Mouse (Mus musculus): ENCODE data around the gene Cntn5.

Cntn5 gene

DNA sequence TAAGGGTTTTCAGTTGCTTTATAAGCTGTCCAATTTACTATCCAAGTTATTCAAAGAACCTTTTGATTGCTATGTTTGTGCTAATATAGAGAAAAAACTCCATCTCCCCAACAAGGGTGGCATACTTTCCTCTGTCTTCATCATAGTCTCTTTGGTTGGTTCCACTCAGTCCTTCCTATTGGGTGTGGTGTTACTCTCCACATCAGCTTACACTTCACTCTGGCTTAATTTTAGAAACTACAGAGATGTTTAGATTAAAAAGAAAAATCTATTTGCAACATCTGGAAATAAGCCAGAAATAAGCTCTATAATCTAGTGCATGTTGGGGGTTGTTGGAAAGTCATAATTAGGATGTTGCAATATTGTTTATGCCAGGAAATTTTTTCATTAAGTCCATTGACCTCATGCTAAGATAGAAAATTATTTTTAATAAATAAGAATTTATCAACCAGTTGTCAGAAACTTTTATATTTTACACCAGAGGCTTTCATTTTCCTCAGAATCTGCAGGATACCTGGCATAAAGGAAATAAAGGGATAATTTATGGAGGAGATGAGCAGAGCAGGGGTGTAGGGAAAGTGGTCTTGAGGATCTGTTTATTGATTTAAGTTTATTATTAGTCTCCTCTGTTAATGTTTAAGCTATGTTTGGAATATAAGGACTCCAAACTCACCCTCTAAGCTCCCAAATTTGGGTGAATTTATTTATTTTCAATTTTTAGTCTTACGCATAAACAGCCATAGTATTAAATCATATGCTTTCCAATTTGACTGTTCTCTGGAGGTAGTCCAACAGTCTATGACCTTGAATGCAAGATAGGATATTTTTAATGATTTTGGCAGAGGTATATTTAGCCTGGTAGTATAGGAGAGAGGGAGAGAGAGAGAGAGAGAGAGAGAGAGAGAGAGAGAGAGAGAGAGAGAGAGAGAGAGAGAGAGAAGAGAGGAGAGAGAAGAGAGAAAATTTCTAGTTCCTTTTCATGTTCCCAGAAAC, 966.8 kb downstream of the Cntn5 start:
- DNase-seq (ENCODE audit: low spot score): no peak

DNA sequence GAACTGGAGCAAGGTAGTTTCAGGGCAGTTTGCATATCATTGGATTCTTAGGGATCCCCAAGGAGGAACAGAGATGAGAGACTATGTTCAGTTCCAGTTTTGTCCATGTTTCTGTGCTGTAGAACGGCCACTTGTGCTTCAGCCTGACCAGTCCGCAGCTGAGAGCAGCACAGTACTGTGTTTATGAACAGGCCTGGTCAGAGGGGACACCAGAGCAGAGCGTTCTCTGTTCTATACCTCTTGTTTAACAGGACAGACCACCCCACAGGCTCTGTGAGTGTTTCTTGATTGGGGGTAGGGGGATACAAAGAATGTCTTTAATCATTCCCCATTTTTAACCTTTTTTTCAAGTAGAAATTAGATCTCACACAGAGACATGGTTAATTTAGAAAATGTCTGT, 984.0 kb downstream of the Cntn5 start:
- no peak for DNase-seq (ENCODE audit: low spot score)

DNA sequence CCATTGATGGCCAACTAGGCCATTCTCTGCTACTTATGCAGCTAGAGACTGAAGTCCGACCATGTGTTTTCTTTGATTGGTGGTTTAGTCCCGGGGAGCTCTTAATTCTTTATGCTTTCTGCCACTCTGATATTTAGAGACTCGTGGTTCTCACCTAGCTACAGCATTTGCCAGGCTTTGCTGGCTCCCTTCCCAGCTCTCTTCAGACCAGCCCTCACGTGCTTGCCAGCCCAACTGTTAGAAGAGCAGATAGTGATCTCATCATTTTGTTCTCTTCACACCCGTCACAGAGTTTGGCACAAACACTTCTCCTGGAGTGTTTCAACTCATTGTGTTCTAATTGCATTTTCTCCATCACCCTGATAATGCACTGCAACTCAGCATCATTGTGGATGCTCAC, 1005.5 kb downstream of the Cntn5 start:
- no peak for DNase-seq (ENCODE audit: low spot score)

DNA sequence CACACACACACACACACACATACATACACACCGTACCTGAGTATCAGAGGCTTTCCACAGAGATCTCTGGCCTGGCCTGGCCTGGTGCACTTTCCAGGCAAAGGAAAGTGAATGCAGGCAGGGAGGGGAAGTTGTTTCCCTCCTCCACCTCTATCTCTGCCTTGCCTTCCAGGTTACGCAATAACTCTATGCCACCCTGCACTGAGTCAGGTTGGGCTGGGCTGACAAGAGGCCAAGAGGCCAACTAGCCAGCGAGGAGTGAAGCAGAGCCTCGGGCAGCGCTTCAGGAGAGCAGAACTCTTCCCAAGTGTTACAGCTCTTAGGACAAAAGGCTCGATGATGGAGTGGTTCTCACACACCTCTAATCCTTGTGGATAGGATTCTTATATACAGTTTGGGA, 1018.4 kb downstream of the Cntn5 start:
- no peak for DNase-seq (ENCODE audit: low spot score)

DNA sequence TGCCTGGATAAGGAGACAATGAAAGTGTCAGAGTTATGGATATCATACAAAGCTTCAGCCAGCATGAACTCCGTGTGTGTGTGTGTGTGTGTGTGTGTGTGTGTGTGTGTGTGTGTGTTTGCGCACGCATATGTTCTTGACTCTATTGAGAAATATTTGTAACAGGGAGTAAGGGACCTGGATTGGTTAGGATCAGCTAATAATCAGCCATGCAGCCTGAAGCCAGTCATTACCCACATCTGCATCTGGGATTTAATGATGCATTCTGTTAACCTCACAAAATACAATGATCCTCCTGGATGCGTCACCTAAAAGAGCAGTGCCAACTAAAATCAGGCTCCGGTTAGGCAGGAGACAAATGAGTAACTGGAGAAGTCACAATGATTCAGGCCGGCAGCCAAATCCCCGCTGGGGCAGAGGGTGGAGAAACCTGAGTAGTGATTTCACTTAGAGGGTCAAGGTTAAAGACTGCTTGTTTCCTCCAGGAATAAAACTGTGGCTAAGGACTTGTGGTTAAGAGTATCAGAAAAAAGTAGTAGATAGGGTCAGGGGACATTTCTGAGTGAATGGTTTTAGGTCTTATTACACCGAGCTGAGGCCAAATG, 1021.7 kb downstream of the Cntn5 start:
- no peak for DNase-seq (ENCODE audit: low spot score)

DNA sequence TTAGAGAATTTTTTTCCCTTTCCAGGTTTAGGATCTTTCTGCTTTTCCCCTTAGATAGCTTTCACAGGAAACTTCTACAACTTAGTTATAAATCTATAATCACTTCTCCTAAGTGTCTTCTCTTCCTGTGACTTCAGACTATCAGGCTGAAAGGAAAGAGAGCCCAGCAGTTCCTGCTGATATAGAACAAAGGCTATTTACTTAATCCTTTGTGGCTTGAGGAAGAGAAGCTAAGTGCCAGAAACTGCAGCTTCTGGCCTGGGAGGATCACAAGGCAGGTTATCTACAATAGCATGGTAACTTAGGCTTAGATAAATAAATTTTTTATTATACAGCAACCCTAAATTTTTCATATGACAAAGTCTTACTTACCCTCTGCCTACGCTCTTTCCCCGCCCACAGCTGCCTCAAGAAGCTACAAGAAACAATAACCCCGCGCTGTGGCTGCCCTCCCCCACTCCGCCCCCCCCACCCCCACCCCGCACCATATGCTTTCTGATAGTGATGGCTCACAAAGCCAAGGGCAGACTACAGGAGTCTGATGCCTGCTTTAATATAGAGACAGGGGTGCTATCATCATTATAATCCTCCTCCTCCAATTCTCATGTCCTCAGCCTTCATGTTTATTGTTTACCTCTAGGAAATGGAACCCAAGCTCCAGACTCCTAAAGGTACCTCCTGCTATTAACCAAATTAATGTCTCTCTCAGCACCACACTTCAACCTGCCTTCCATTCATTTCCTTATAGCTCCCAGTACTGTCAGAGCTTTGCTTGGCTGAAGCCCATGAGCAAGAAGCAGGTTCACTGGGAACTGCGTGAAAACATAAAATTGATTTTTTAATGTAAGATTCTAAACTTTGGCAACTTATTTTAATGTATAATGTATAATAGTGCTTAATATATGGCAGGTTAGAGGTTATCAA, 1032.2 kb downstream of the Cntn5 start:
- DNase-seq (ENCODE audit: low spot score): no peak

DNA sequence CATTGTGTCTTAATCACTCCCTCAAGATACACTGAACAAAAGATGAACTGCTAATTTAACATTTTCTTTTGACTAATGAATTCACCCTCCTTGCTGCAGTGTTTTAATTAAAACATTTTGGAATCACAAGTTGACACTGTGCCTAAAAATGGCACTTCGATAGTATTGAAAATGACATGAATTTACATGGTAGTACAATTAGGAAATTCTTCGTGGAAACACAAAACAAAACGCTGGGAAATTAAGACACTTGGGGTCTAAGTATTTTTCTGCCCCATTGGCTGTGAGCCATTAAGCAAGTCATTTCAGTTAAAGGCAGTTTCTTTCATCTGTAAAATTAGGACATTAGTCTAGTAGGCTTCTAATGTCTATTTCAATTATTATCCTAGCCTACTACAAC, 1043.9 kb downstream of the Cntn5 start:
- no peak for DNase-seq (ENCODE audit: low spot score)

DNA sequence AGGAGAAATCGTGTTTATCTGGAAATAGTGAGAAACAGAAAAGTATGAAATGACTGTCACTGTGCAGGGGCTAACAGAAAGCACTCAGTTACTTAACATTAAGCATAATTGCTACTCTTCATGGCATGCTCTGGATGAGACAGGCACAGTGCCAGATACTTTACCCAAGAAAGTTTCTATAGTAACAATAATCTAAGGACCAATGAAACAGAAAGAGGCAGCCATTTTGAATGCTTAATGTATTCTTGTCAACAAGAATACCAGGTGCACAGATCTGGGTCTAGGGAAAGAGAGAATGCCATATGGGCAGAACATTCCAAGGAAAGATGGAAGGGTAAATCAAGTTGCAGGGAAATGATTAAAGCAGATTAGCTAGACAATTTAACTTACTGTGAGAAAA, 1045.3 kb downstream of the Cntn5 start:
- no peak for DNase-seq (ENCODE audit: low spot score)

DNA sequence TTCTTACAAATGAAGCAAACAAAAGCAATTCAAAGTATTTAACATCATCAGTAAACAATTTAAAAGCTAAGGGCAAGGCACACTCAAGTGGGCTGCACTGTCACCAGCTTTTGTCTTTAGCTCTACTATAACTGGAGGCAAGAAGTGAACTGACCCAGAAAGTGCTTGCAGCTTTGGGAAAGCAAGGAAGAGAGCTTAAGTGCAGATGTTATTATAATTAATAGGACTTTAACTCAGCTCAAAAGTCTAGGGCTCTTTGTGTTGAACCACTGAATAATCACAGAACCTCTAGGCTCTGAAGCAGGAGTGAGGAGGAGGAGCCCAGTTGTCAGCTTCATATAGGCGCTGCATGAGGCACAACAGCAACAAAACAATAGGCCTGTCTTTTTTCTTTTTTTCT, 1049.8 kb downstream of the Cntn5 start:
- no peak for DNase-seq (ENCODE audit: low spot score)

DNA sequence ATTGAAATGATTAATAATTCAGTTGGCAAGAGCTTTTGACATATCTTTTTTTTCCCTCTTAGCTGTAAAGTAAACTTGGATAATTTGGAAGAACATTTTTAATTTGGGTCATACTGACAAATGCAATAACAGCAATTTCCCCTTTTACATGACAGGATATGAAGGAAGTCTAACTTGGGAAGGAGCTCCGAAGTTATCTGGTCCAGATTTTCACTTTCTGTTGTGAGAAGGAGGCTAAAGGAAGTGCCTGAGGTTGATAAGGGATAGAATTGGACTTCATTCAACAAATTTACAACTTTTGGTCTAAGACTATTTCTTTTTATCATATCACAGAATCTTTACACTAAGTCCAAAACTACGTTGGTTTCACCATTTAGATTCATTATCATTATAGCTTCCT, 1074.3 kb downstream of the Cntn5 start:
- no peak for DNase-seq (ENCODE audit: low spot score)

DNA sequence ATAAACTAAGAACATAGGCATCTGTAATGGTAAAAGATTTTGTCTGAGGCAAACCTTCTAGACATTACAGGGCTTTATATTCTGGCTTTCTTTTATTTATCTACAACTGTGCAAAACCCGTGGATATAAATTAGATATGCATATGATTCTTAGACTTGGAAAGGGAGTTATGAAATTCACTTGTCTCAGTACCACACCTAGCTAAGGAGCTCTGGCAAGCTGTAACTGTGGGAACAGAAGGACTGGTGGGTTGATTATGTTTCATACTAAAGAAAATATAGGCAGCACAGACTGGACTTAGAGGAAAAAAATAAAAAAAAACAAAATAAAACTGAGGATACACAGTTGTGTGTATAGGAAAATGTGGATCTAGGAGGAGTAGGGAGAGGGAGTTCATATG, 1084.6 kb downstream of the Cntn5 start:
- no peak for DNase-seq (ENCODE audit: low spot score)

DNA sequence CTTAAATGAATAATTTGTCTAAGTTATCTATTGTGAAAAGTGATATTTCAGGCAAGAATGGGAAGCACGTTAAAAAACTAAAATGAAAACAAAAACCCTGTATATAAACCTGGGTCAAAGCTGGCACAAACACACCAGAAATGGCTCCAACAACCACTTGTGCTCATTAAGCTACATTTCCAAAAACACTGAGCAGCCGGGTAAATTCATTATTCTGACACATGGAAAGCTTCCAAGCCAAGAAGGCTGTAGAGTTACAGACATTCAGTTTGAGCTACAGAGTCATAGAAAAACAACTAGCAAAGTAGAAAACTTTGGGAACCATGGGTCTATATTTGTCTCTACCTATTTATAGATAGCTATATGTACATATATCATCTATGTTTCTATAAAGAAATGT, 1087.1 kb downstream of the Cntn5 start:
- no peak for DNase-seq (ENCODE audit: low spot score)

DNA sequence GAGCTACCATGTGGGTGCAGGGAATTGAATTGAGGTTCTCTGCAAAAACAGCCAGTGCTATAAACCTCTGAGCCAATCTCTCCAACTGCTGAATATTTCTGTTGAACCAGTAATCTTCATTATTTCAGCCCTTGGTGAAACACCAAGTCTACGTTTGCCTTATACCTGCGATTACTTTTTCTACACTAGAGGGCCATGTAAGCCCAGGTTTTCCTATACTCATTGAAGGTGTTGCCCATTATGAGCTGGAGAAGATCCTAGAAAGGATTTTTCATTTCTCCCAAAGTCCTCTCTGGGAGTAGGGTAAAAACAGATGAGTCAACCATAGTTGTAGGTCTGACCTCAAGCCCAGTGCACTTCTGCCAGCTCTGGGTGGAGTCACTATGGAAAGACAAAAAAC, 1105.0 kb downstream of the Cntn5 start:
- no peak for DNase-seq (ENCODE audit: low spot score)

DNA sequence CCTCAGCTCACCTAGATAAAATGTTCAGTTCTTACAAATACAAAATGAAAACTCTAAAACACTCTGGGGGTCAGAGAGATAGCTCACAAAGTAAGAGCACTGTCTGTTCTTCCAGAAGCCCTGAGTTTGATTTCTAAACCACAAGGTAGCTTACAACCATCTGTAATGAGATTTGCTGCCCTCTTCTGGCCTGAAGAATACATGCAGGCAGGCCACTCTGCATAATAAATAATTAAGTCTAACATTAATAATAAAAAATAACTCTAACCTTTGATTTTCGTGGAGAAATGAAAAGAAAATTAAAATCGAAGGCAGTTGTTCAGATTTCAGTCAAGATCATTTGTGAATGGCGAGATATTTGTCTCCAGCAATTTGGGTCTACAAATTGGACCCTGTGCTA, 1120.9 kb downstream of the Cntn5 start:
- DNase-seq (ENCODE audit: low spot score): no peak

DNA sequence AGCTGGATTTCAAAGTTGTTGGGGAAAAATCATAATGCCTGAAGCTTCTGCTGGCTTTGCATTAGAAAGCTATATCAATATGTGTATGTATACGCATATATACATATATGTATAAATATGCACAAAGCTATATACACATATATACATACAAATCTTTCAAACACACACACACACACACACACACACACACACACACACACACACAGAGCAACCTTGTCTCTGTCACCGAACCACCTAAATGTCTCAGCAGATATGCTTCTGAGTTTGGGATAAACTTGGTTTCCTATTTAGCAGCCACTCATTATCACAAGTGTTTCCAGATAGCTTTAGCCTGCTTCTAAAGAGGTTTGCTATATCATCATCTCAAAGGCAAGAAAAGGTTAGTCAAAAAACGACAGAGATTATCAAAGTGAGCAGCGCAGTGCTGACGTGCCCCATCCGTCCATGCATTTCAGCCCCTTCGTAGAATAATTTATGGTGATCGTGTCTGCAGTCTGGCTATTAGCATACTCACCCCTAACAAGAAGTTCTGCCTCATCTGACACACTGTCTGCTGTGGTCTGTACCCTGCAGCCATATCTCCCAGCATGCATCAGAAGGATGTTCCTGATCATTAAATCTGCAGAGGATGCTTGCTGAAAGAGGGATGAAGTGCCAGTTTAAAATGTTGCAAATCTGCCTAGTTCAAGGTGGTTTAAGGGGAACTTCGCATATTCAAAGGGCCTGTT, 1123.3 kb downstream of the Cntn5 start:
- DNase-seq (ENCODE audit: low spot score): no peak

DNA sequence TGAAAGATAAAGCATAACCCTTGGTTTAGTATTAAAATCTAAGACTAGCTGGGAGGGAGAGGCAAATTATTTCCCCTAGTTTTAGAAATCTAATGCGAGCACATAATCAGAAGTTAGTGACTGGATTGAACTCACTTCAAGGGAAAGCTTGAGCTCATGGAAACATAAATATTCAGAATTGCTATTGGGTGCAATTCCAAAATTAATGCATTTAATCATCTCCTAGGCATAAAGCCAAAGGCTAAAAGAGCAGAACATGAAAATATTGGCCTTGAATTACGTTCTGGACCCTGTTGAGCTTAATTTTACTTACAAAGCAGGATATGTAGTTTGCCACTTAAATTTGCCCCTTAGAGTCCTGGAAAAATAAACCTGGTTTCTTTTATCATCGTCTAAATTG, 1124.9 kb downstream of the Cntn5 start:
- DNase-seq (ENCODE audit: low spot score): no peak

DNA sequence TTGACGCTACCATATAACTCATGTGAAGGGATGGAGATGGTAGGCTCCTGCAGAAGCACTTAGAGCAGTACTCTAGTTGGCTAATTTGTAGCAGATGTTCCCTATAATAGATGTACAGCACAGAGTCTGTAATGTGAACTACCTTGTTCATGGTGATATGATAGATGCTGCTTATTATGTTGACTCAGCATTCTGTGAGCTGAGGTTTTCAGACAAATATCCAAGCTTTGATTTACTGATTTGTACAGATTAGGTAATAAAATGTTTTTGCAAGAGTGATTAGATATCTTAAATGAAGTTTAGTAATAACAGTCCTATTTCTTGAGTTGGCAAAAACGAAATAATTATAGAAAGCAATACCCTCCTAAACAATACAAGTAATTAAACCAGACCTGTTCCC, 1133.8 kb downstream of the Cntn5 start:
- no peak for DNase-seq (ENCODE audit: low spot score)

DNA sequence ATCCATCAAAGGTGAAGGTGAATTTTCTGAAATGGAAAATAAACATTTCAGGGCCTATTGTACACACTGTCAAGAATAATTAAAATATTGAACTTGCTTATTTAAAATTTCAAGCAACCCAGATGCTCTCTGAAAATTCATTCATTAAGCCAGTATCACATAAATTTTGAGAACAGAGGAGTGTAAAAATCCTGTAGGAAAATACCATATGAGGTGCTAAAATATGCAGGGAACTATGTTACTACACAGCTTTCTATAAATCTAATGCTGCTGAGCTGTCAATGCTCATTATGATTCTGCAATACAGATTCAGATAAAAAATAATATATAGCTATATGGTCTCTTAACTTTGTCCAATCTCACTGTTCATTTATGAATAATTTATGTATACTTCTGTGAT, 1134.9 kb downstream of the Cntn5 start:
- DNase-seq (ENCODE audit: low spot score): no peak

DNA sequence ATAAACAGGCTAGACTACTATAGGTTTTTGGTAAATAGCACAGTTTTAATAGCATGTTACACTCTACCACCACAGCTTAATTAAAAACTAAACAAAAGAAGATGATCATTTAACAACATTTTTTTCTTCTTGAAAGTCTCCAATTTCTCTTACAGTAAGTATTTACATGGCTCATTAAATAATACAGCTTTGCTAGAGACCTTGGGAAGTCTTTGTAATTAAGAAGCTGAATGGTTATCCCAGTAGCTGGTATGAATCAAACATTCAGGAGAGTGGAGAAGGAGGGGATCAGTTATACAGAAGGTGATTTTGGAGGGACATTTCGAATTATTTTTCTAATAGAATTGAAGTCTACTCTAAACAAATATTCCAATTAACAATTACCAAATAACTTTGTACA, 1186.4 kb downstream of the Cntn5 start:
- DNase-seq (ENCODE audit: low spot score): no peak

DNA sequence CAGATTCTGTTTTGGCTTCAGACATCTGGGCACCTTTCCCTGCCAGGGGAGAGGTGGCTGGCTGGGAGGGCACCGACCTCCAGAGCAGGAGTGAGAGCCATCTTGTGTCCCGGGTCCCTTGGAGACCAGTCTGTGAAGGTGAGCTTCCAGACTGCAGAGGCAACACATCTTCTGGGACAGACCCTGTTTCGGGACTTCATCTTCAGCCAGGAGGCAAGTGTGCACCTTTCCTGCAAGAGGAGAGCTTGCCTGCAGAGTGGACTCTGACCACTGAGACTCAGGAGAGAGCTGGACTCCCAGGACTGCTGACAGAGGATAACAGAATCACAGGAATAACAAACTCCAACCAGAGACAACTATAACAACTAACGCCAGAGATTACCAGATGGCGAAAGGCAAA, 1195.9 kb downstream of the Cntn5 start:
- DNase-seq (ENCODE audit: low spot score): no peak

DNA sequence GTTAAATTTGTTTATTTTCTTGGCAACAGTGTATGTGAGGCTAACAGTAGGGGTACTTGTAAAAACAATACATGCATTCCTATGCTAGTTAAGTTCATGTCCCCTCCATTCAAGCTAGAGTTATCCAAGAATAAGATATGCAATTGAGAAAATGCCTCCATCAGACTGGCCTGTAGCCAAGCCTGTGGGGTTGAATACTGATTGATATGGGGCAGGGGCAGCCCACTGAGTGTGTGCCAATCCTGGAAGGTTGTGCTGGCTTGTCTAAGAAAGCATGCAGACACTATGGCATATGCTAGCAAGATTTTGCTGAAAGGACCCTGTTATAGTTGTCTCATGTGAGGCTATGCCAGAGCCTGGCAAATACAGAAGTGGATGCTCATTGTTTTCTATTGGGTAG, 1196.8 kb downstream of the Cntn5 start:
- DNase-seq (ENCODE audit: low spot score): no peak

DNA sequence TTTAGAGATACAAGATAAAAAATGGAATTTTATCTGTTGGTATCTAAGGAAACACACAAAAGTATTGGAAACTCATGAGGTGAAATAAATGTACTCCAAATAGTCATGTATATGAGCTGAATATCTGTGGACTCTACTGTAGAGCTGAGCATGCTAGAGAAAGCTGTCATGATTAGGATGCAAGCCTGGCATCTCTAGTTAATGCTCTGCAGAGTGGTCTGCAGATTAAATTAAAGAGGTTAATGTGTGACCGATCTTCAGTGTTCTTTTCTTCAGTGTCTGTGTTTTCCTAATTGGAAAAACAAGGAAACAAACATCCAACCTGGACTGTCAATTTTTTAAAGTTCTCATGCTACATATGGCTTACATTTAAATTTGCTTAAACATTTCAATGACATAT, 1199.4 kb downstream of the Cntn5 start:
- no peak for DNase-seq (ENCODE audit: low spot score)
